Mouse (Mus musculus): Measurements from ENCODE around the gene Alkbh3. TPM values are rescaled to one million over a fixed set of nuclear protein-coding genes. Genes with fewer than 3 reads are reported as not detected.

The Alkbh3 gene
- total RNA-seq, 1 experiment: 41.5 TPM

GRCm38 (mm10) chr2:94045411-94046090 lies 34.9 kb upstream of the Alkbh3 start:
- Histone ChIP-seq H3K36me3 (ENCODE audit: control insufficient read depth, insufficient read depth, low read length, poor library complexity, severe bottlenecking) (peaks cover 2% of the 10 kb centered on the region; the same call in 1 of the 2 replicates), H3K9ac (ENCODE audit: insufficient read depth, low read depth, low read length, poor library complexity, severe bottlenecking) (no peak overlapping the region), H3K4me1 (ENCODE audit: control insufficient read depth in 2 of 2, insufficient read depth in 2 of 2, low read length in 2 of 2, poor library complexity in 1 of 2) (peaks cover 2 to 7% of the 10 kb centered on the region in 2 experiments; a peak in 2 of 4 replicates), H3K4me3 (ENCODE audit: insufficient read depth in 1 of 2, low read depth in 1 of 2, low read length in 2 of 2, poor library complexity in 1 of 2, severe bottlenecking in 1 of 2) (no peak overlapping the region), H3K9me3 (ENCODE audit: control insufficient read depth, insufficient read depth, low read depth, low read length) (no peaks in the 10 kb centered on the region), H3K27ac (ENCODE audit: insufficient read depth, low read depth, low read length, poor library complexity, severe bottlenecking) (no peak overlapping the region)
- TF ChIP-seq ZNF384 (IDR thresholded peaks at IDR 0.05; ENCODE audit: low read depth, low read length): no peak
- TF ChIP-seq MAFK (IDR thresholded peaks at IDR 0.05; ENCODE audit: insufficient read depth, low read depth, low read length): no peak
- no peak for TF ChIP-seq HCFC1 (IDR thresholded peaks at IDR 0.05; ENCODE audit: borderline replicate concordance, insufficient read depth, low read length)
- TF ChIP-seq CHD2 (IDR thresholded peaks at IDR 0.05; ENCODE audit: low read depth, low read length): no peak
- no peak for DNase-seq (ENCODE audit: low read depth, low spot score)
- in situ Hi-C loops (cut with MboI; ENCODE audit: low sequenced_read_pairs in 2 of 2, unreplicated experiment in 2 of 2): no loop called here

GRCm38 (mm10) chr2:94044174-94044573 lies 33.6 kb upstream of the Alkbh3 start:
- Histone ChIP-seq H3K9ac (ENCODE audit: insufficient read depth, low read depth, low read length, poor library complexity, severe bottlenecking) (no peak overlapping the region), H3K36me3 (ENCODE audit: control insufficient read depth, insufficient read depth, low read length, poor library complexity, severe bottlenecking) (peaks cover 2% of the 10 kb centered on the region; the same call in 1 of the 2 replicates), H3K4me3 (ENCODE audit: insufficient read depth in 1 of 2, low read depth in 1 of 2, low read length in 2 of 2, poor library complexity in 1 of 2, severe bottlenecking in 1 of 2) (no peak overlapping the region), H3K4me1 (ENCODE audit: control insufficient read depth in 2 of 2, insufficient read depth in 2 of 2, low read length in 2 of 2, poor library complexity in 1 of 2) (peaks cover 4 to 7% of the 10 kb centered on the region in 2 experiments; a peak in 3 of 4 replicates), H3K9me3 (ENCODE audit: control insufficient read depth, insufficient read depth, low read depth, low read length) (no peaks in the 10 kb centered on the region), H3K27ac (ENCODE audit: insufficient read depth, low read depth, low read length, poor library complexity, severe bottlenecking) (no peak overlapping the region)
- no peak for DNase-seq (ENCODE audit: low read depth, low spot score)
- no peak for TF ChIP-seq ZNF384 (IDR thresholded peaks at IDR 0.05; ENCODE audit: low read depth, low read length)
- TF ChIP-seq MAFK (IDR thresholded peaks at IDR 0.05; ENCODE audit: insufficient read depth, low read depth, low read length): no peak
- no peak for TF ChIP-seq CHD2 (IDR thresholded peaks at IDR 0.05; ENCODE audit: low read depth, low read length)
- no peak for TF ChIP-seq HCFC1 (IDR thresholded peaks at IDR 0.05; ENCODE audit: borderline replicate concordance, insufficient read depth, low read length)
- TF ChIP-seq ZC3H11A (IDR thresholded peaks at IDR 0.05; ENCODE audit: borderline replicate concordance, low read depth, low read length): no peak
- in situ Hi-C loops (cut with MboI; ENCODE audit: low sequenced_read_pairs in 2 of 2, unreplicated experiment in 2 of 2): no loop called here

GRCm38 (mm10) chr2:94043662-94044061 lies 33.1 kb upstream of the Alkbh3 start:
- Histone ChIP-seq H3K27ac (ENCODE audit: insufficient read depth, low read depth, low read length, poor library complexity, severe bottlenecking) (no peak overlapping the region), H3K9me3 (ENCODE audit: control insufficient read depth, insufficient read depth, low read depth, low read length) (no peaks in the 10 kb centered on the region), H3K9ac (ENCODE audit: insufficient read depth, low read depth, low read length, poor library complexity, severe bottlenecking) (no peak overlapping the region), H3K36me3 (ENCODE audit: control insufficient read depth, insufficient read depth, low read length, poor library complexity, severe bottlenecking) (peaks cover 2% of the 10 kb centered on the region; the same call in 1 of the 2 replicates), H3K4me1 (ENCODE audit: control insufficient read depth in 2 of 2, insufficient read depth in 2 of 2, low read length in 2 of 2, poor library complexity in 1 of 2) (peaks cover 4 to 7% of the 10 kb centered on the region in 2 experiments; a peak in 3 of 4 replicates), H3K4me3 (ENCODE audit: insufficient read depth in 1 of 2, low read depth in 1 of 2, low read length in 2 of 2, poor library complexity in 1 of 2, severe bottlenecking in 1 of 2) (no peak overlapping the region)
- in situ Hi-C loops (cut with MboI; ENCODE audit: low sequenced_read_pairs in 2 of 2, unreplicated experiment in 2 of 2): no loop called here
- no peak for DNase-seq (ENCODE audit: low read depth, low spot score)
- TF ChIP-seq MAFK (IDR thresholded peaks at IDR 0.05; ENCODE audit: insufficient read depth, low read depth, low read length): no peak

- DNase-seq (ENCODE audit: low read depth, low spot score): no peak
- no peak overlapping the region; the same call in 1 of the 2 replicates for H3K27ac ChIP-seq (ENCODE audit: insufficient read depth, low read depth, low read length, poor library complexity, severe bottlenecking)
- no peak overlapping the region for H3K9ac ChIP-seq (ENCODE audit: insufficient read depth, low read depth, low read length, poor library complexity, severe bottlenecking)
- H3K4me1 ChIP-seq (ENCODE audit: control insufficient read depth in 2 of 2, insufficient read depth in 2 of 2, low read length in 2 of 2, poor library complexity in 1 of 2): peaks cover 4 to 7% of the 10 kb centered on the region in 2 experiments; a peak in 3 of 4 replicates
- H3K36me3 ChIP-seq (ENCODE audit: control insufficient read depth, insufficient read depth, low read length, poor library complexity, severe bottlenecking): peaks cover 2% of the 10 kb centered on the region; the same call in 1 of the 2 replicates
- TF ChIP-seq HCFC1 (IDR thresholded peaks at IDR 0.05; ENCODE audit: borderline replicate concordance, insufficient read depth, low read length): no peak
- TF ChIP-seq ZNF384 (IDR thresholded peaks at IDR 0.05; ENCODE audit: low read depth, low read length): no peak
- TF ChIP-seq CHD2 (IDR thresholded peaks at IDR 0.05; ENCODE audit: low read depth, low read length): no peak
- TF ChIP-seq ZC3H11A (IDR thresholded peaks at IDR 0.05; ENCODE audit: borderline replicate concordance, low read depth, low read length): no peak
- TF ChIP-seq MAFK (IDR thresholded peaks at IDR 0.05; ENCODE audit: insufficient read depth, low read depth, low read length): no peak
- no peaks in the 10 kb centered on the region for H3K9me3 ChIP-seq (ENCODE audit: control insufficient read depth, insufficient read depth, low read depth, low read length)
- in situ Hi-C loops (cut with MboI; ENCODE audit: low sequenced_read_pairs in 2 of 2, unreplicated experiment in 2 of 2): no loop called here
- no peak overlapping the region for H3K4me3 ChIP-seq (ENCODE audit: insufficient read depth in 1 of 2, low read depth in 1 of 2, low read length in 2 of 2, poor library complexity in 1 of 2, severe bottlenecking in 1 of 2)
These were observed 31.9 kb upstream of the Alkbh3 start for GRCm38 (mm10) chr2:94042461-94042860.
